Mouse (Mus musculus) frontal cortex, adult (tissue): ENCODE results near the gene Ttc28.

Experiments used
- ATAC-seq: cut with Nextera tagmentation; 2 replicates; pipeline ENCODE4 v1.9.2; 2017; ENCODE audit warnings: mild to moderate bottlenecking, moderate library complexity, mixed read lengths; ENCODE audit not compliant: low TSS enrichment

Gene Ttc28

GRCm38 (mm10) chr5:111335939-111336691, 456.5 kb downstream of the Ttc28 start:
- ATAC-seq, result no peak
